Mouse (Mus musculus) left cerebral cortex, postnatal 14 days (tissue): Measurements from ENCODE around the gene Olfr1215. TPM values are rescaled to one million over a fixed set of nuclear protein-coding genes. Genes with fewer than 3 reads are reported as not detected.
"Not testable (repeated sequence)": the region's sequence is repeated elsewhere in the genome, so short reads cannot be mapped to it uniquely, and the experiment has no call there.

Experiments
- DNase-seq, 2 experiments: peaks; one replicate each; pipeline ENCODE4 v3.0.0; 2021 to 2022; ENCODE audit warnings: low spot score in 2 of 2, mixed read lengths in 1 of 2
- intact Hi-C: fragments of 180-260 bp; cut with DNase I; formaldehyde crosslinking; loops from one replicate; pipeline ENCODE4 v1.15.1; 2025
- long read RNA-seq, 2 experiments: library from polyadenylated mRNA; stranded (forward); transcript quantifications; one replicate each; pipeline ENCODE4 v2.0.0; 2021
- total RNA-seq, 2 experiments: library from RNA; stranded (reverse); gene quantifications; 2 replicates each; pipeline ENCODE4 v1.2.3; 2021

Olfr1215 gene
- not detected for total RNA-seq
- long read RNA-seq, experiment 1: 0 reads
- long read RNA-seq, experiment 2: 0 reads

- intact Hi-C loops: no loop called here
- DNase-seq: no peak
These were observed at the start of gene Olfr1215 for GRCm38 (mm10) chr2:89006873-89007272. Gene Olfr1215 (minus strand): TSS chr2:89006973.

- DNase-seq: no peak
- intact Hi-C loops: no loop called here
These were observed 25.2 kb upstream of the Olfr1215 start, which contains the start of gene Olfr1217 for GRCm38 (mm10) chr2:89031965-89032364. Gene Olfr1217 (minus strand): TSS chr2:89032065.

GRCm38 (mm10) chr2:89021436-89021835, 14.7 kb upstream of the Olfr1215 start:
- DNase-seq, intact Hi-C loops: not testable (repeated sequence)

- no peak for DNase-seq
These were observed 11.5 kb upstream of the Olfr1215 start, which contains the start of gene Olfr1216 for GRCm38 (mm10) chr2:89018240-89018639. Gene Olfr1216 (minus strand): TSS chr2:89018340.

GRCm38 (mm10) chr2:88992553-88992952, 14.2 kb downstream of the Olfr1215 start, which contains the start of gene Olfr1214:
Gene Olfr1214 (minus strand): TSS chr2:88992653.
- no peak for DNase-seq
- intact Hi-C loops: no loop called here

More at GRCm38 (mm10) chr2:89018240-89018639, 11.5 kb upstream of the Olfr1215 start, which contains the start of gene Olfr1216:
- intact Hi-C loops: no loop called here

- intact Hi-C loops: no loop called here
- DNase-seq: no peak
These were observed 26.6 kb downstream of the Olfr1215 start, which contains the start of gene Gm13762 for GRCm38 (mm10) chr2:88980181-88980580. Gene Gm13762 (minus strand): TSS chr2:88980281.

GRCm38 (mm10) chr2:88953669-88954068, 53.1 kb downstream of the Olfr1215 start, which contains the start of gene Olfr1212:
Gene Olfr1212 (plus strand): TSS chr2:88953969.
- intact Hi-C loops: no loop called here
- DNase-seq: no peak

Other genes starting within 250 kb of the Olfr1215 start
- gene Olfr1199, start 246.5 kb downstream of the Olfr1215 start, total RNA-seq: not detected
- gene Olfr1200, start 236.5 kb downstream of the Olfr1215 start, total RNA-seq: not detected
- gene Olfr1201, start 213.9 kb downstream of the Olfr1215 start, total RNA-seq: not detected
- gene Olfr1202, start 192.5 kb downstream of the Olfr1215 start, total RNA-seq: not detected
- gene Olfr1205, start 177.2 kb downstream of the Olfr1215 start, total RNA-seq: not detected
- not detected for gene Olfr1204, start 157.7 kb downstream of the Olfr1215 start, total RNA-seq
- gene Olfr1206, start 143.7 kb downstream of the Olfr1215 start, total RNA-seq: not detected
- gene Olfr1208, start 104.7 kb downstream of the Olfr1215 start, total RNA-seq: not detected
- gene Olfr1209, start 91.8 kb downstream of the Olfr1215 start, total RNA-seq: not detected
- not detected for gene Olfr1211, start 68.9 kb downstream of the Olfr1215 start, total RNA-seq
- gene Olfr1212, start 53.0 kb downstream of the Olfr1215 start, total RNA-seq: not detected
- gene Gm13762, start 26.7 kb downstream of the Olfr1215 start, total RNA-seq: not detected
- not detected for gene Olfr1214, start 14.3 kb downstream of the Olfr1215 start, total RNA-seq
- not detected for gene Olfr1216, start 11.4 kb upstream of the Olfr1215 start, total RNA-seq
- gene Olfr1217, start 25.1 kb upstream of the Olfr1215 start, total RNA-seq: not detected
- gene Olfr1218, start 54.2 kb upstream of the Olfr1215 start, total RNA-seq: not detected
- gene Olfr1219, start 76.5 kb upstream of the Olfr1215 start, total RNA-seq: not detected
- gene Olfr1220, start 99.9 kb upstream of the Olfr1215 start, total RNA-seq: not detected
- gene Olfr1221, start 110.3 kb upstream of the Olfr1215 start, total RNA-seq: not detected
- not detected for gene Olfr1222, start 126.1 kb upstream of the Olfr1215 start, total RNA-seq
- gene Olfr1223, start 144.6 kb upstream of the Olfr1215 start, total RNA-seq: not detected
- gene Olfr1224-ps1, start 157.1 kb upstream of the Olfr1215 start, total RNA-seq: not detected
- not detected for gene Olfr1225, start 167.7 kb upstream of the Olfr1215 start, total RNA-seq
- not detected for gene Olfr1226, start 193.1 kb upstream of the Olfr1215 start, total RNA-seq
- gene Olfr1228, start 247.1 kb upstream of the Olfr1215 start, total RNA-seq: not detected